Mouse (Mus musculus): ENCODE data around the gene Zfp46.

DNA sequence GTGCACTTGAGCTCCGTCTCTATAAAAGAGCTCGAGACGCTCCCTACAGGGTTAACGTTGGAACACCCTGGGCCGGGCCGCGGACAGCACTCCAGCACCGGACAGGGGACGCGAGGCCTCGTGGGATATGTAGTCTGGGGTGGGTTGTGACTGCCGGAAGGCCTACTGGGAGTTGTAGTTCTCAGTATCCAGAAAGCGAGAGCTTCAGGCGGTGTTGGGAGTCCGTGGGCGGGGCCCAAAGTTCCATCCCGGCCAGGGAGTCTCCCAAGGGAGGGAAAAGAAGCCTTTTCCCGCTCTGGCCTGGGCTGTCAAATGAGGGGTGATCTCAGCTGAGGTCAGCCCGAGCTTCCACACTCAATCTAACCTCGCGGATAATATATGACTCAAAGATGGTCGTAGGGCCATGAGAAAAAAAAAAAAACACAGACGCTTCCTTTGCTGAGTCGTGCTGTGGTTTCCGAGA lies 896 bp downstream of the Zfp46 start:
- TF ChIP-seq CTCF (conservative IDR thresholded peaks at IDR 0.05; ENCODE audit: low read length) (no peak), POU5F1 (IDR thresholded peaks at IDR 0.05; ENCODE audit: borderline replicate concordance, low read length) (no peak), NANOG (IDR thresholded peaks at IDR 0.05; ENCODE audit: borderline replicate concordance, low read length) (no peak)

Data from E14TG2a.4 (cell line).